Mouse (Mus musculus) ES-Bruce4 (cell line): ENCODE measurements around the gene Tada2a.

Experiments used
- CTCF ChIP-seq: IDR thresholded peaks from one replicate; pipeline ENCODE4 v1.8.1; 2011; ENCODE audit warnings: low read depth, low read length
- EP300 ChIP-seq: IDR thresholded peaks from 2 replicates; pipeline ENCODE4 v1.6.1; 2011; ENCODE audit warnings: low read depth, low read length; ENCODE audit not compliant: insufficient read depth
- POLR2A ChIP-seq: IDR thresholded peaks from one replicate; pipeline ENCODE4 v1.8.1; 2011; ENCODE audit warnings: low read length; ENCODE audit not compliant: insufficient read depth

DNA sequence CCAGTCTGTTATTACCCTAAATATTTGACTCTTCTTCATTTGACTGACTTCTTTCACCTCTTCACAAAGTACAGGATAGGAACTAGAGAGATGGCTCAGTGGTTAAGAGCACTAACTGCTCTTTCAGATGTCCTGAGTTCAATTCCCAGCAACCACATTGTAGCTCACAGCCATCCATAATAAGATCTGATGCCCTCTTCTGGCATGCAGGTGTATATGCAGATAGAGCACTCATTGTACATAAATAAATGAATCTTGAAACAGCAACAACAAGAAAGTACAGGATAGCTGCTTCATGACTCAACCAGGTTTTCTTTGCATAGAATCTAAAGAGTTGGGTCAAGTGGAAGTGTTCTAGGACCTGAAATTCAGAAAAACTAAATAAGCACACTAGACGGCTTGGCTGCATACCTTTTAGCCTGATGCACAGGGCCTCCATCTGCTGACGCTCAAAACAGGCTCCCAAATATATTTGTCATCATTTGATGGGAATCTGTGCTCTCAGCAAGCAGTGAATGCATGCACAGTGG lies 5.0 kb upstream of the Tada2a start:
- TF ChIP-seq POLR2A (no peak), CTCF (no peak), EP300 (no peak)
